Mouse (Mus musculus) megakaryocyte, embryonic 14.5 days (primary cell): ENCODE data around the gene Otulin.

Source experiments
- FLI1 ChIP-seq: IDR thresholded peaks from 2 replicates; pipeline ENCODE4 v1.6.1; 2012; ENCODE audit warnings: low read length, inconsistent platforms, mixed read lengths
- GATA1 ChIP-seq: IDR thresholded peaks from 3 replicates; pipeline ENCODE4 v1.6.1; 2012; ENCODE audit warnings: mixed read lengths, low read length, inconsistent platforms, borderline replicate concordance

DNA sequence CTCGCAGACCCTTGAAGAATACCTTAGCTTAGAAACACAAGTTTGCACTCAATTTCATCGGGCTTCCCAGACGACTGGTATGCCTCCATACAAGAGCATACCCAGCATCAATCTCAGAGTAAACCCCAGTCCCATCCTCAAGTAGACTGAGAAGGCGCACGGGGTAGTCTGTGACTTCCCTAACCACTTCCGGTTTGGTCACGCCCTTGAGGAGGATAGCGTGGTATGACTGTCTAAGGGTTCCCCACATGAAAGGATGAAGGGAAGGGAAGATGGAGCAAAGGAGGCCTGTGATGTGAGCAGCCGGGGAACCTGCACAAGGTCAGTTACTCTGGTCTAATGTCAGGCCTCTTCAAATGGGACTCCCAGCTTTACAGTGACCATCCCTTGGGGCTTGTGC lies 2.7 kb downstream of the Otulin start:
- TF ChIP-seq GATA1 (no peak), FLI1 (no peak)
